Mouse (Mus musculus) kidney, adult 18-20 months (tissue): ENCODE measurements around the gene Fads6.

Experiments
- DNase-seq: peaks from one replicate; pipeline ENCODE4 v3.0.0; 2021

Fads6 gene

GRCm38 (mm10) chr11:115274771-115275170 is 22.7 kb downstream of the Fads6 start:
- no peak for DNase-seq

DNA sequence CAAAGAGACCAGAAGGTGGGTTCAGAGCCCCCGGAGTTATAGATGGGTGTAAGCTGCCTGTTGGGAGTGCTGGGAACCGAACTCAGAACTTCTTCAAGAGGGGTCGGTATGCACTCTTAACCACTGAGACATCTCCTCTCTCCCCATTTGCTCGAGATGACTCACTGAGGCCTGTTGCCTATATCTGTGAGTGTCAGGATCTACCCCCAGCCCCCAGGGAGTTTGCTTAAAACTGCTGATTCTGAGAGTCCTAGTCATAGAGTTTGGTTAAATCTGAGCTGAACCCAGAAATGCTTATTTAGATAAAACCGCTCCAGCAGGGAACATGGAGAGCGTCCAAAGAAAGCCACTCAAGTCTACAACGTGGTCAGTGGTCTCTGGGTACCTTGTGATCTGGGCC is 23.3 kb downstream of the Fads6 start:
- DNase-seq: no peak

GRCm38 (mm10) chr11:115273735-115274134 is 23.7 kb downstream of the Fads6 start:
- DNase-seq: no peak

DNA sequence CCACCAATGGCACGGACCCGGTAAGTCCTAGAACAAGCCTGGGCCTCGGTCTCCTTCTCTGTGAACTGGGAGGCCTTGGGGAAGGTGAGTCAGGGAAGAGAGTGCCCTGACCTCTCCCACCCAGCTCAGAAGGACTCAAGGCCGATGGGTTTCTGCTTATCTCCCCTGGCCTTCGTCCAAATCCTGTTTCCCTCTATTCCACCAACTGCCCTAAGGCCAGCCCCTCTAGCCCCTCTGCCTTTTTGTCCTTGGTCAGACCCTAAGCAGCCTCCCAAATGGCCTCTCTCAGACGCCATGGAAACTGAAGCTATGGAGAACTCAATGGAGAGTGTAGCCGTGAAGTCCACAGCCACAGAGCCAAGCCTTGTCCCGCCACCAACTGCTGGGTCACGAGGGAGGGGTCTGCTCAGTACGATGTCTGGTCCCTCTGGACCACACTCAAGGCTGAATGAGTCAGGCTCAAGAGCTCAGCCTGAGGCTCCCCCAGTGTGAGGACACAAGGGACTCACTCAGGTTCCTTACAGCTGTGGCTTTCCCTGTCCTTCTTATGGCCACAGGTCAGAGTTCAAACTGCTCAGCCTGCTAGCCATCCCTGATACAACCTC is 24.5 kb downstream of the Fads6 start:
- DNase-seq: no peak

GRCm38 (mm10) chr11:115271481-115271880 is 26.0 kb downstream of the Fads6 start:
- no peak for DNase-seq

DNA sequence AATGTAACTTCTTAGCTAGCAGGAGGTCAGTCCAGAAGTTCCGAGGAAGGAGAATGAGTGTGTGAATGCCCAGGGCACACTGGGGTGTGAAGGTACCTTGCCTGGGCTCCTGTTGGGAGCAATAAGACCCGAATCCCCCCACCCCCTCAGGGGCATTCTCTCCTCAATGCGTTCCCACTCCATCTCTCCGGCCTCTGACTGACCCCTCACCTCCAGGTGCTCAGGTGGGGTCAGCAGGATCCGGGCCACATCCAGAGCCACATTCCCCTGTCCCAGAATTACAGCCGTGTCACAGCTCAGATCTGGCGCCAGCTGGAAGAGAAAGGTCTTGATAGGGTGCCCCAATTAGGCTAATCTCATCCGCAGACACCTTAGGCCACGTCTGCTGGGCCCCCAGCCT is 26.4 kb downstream of the Fads6 start:
- no peak for DNase-seq

GRCm38 (mm10) chr11:115270148-115270861 is 27.2 kb downstream of the Fads6 start:
- DNase-seq: peak; percentile 82

DNA sequence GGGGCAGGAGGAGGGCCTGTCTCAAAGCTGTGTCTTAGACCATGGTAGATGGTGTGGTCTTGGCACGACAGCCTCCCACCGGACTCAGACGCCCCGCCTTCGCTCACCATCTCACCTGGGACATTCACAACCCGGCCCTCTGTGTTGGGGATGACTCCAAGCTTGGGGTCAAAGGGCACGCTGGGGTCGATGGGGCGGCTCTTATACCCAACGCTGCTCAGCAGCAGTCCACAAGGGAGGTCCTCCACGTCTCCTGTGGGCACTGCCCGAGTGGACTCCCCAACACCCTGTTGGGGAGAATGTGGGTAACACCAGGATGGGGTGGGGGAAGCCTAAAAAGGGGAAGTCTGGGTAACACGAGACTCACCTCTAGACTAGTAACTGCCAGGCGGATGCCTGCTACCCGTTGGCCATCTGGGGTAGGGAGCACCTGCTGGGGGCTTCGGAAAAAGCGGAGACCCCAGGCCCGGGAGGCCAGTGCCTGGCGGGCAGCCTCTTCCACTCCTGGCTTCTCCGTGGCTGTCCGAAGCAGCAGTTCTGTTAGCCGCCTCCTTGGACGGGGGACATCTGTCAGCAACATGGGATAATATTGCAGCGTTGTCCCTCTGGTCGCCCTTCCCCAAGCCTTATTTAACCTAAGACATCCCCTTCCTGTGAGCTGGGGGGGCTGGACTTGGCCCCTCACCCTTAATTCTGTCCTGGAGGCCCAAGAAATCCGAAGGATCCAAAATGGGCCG is 28.0 kb downstream of the Fads6 start:
- DNase-seq: no peak

DNA sequence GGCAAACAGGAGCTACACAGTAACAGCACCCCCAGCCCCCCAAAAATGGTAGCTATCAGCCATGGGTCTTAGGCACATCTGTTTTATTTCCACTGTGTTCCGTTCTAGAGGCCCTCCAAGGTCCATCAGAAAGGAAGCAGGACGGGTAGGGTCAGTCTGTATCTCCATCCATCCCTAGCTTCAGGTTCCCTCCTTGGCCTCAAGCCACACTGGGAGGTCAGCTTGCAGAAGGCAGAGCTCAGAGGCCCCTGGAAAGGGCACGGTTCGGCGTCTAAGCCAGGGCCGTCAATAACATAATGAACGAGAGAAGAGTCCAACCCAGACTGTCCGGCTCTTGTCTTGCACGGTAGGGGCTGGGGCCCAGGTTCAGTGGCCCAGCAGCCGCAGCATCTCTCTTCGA is 29.5 kb downstream of the Fads6 start:
- no peak for DNase-seq

DNA sequence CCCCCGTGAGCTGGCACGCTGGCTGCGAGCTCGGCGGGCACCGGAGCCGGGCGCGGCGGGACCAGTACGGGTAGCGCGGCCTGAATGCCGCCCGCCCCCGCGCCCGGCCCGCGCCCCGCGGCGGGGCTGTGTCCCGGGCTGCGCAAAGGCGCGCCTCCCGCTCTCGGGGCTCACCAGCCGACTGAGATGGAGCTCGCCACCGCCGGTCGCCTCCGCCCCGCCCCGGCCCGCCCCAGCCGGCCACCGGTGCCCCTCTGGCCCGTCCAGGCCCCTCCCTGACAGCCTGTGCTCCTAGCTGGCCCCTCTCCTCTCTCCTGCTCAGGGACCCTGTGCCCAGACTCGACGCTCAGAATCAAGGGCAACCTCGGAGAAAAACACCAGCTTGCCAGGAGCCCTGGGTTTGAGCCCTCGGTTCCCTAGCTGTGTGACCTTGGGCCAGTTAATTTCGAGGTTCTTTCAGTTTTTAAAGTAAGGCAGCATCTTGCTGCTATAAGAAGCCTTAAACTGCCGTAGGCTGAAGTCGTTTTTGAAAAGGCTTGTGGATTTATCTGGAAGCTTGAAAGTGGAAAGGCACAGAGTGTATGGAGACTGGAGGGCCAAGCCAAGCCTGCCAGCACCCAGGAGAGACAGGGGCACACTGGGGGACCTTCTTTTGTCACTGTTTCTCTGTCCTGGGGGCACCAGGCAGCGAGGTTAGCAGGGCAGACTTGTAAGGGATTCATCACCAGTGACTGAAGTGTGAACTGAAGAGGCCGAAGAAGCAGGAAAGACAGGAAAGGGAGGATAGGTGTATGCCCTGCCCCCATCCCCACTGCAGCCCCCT is 30.2 kb downstream of the Fads6 start, which contains the start of gene Grin2c:
Gene Grin2c, minus strand, starts transcription at position 183 of the 823 bp plus-strand sequence.
- no peak for DNase-seq

- DNase-seq: no peak
These were observed 31.1 kb downstream of the Fads6 start for GRCm38 (mm10) chr11:115266400-115266778.

GRCm38 (mm10) chr11:115265771-115266399 is 31.6 kb downstream of the Fads6 start:
- no peak for DNase-seq

DNA sequence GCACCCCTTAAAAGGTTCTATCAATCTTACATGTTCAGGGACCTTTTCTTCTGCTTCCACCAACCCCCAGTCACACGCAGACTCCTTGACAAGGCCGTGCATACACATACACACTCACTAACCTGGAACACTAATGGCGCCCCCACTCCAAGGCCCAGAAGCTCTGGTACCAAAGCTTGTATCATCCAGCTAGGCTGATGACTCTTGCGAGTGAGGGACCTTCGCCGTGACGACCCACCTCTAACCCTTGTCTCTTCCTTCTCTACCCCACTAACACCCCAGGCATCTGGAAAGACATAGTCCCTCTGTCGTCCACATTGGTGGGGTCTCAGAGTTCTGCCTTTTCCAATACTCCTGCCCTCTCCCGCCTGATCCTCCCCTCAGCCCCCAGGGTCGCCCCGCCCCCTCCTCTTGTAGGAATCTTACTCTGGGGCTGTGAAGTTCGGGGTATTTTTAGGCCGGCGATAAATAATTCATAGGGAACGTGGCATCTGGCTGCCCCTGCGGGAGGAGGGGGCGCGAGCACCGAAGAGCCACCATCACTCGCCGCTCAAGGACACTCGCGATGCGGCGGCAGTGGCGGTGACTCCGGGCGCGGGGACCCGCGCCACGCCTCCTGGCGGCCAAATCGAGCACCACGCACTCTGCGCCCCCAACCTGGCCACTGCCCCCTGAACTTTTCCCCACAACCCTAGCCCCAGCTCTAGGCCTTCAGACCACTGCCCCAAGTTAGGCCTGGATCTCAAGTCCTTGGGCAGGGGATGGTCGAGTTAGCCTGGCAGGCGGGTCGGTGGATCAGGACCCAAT is 32.4 kb downstream of the Fads6 start:
- DNase-seq: no peak

- DNase-seq: no peak
These were observed 33.2 kb downstream of the Fads6 start for GRCm38 (mm10) chr11:115264136-115264861.

GRCm38 (mm10) chr11:115262954-115263353 is 34.5 kb downstream of the Fads6 start:
- DNase-seq: no peak

GRCm38 (mm10) chr11:115259134-115259533 is 38.3 kb downstream of the Fads6 start:
- DNase-seq: no peak

DNA sequence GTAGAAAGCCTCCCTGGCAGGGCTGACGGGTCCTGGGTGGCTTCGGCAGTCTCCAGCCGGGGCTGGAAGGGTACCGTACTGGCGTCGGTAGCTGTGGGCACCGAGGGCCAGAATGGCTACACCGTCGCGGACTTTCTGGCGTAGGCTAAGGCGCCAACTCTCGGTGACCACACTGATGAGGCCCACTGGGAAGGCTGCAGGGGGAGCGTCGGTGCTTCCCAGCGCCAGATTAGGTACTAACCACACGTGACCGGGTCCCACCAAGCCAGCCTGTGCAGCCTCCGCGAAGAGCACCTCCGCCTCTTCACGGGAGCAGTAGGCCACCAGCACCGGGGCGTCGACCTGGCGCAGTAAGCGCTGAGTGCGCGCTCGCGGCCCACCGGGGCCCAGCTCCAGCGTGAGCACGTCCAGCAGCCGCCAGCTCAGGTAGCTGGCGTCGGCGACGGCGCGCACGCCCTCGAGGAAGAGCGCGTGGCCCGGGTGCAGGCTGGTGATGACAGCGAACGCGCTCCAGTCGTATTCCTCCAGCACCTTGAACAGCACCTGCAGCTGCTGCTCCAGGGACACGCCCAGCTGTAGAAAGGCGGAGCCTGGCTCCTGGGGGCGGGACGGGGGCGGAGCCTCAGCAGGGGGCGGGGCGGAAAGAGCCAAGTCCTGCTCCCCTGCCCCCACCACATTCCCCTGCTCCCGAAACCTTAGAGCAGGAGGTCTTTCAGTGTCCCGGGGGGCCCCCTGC is 39.5 kb downstream of the Fads6 start:
- peak; percentile 19 for DNase-seq

DNA sequence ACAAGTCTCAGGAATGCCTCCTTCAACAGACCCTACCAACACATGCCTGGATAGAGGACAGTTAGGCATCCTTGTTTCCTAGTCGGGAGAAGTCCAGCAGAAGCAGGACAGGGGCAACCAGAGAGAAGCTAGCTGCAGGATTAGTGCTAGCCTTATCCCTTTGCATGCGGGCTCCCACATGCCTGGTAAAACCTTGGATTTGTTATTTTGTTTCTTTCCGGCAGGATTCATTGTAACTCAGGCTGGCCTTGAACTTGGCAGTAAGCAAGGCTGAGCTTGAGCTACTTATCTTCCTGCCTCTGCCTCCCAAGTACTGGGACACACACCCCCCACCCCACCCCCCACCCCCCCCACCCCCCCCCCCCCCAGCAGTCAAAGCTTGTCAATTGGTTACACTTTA is 46.2 kb downstream of the Fads6 start:
- no peak for DNase-seq

GRCm38 (mm10) chr11:115250405-115251090 is 46.9 kb downstream of the Fads6 start:
- DNase-seq: no peak
